Mouse (Mus musculus) thymus, postnatal 4 days (tissue): ENCODE measurements around the gene Ccar1.
"Not testable (repeated sequence)": the region's sequence is repeated elsewhere in the genome, so short reads cannot be mapped to it uniquely, and the experiment has no call there.

Experiments used
- DNase-seq: peaks from one replicate; pipeline ENCODE4 v3.0.0; 2021

Gene Ccar1

GRCm38 (mm10) chr10:62724936-62725335 is 67.2 kb downstream of the Ccar1 start:
- no peak for DNase-seq

GRCm38 (mm10) chr10:62722701-62723100 is 69.4 kb downstream of the Ccar1 start:
- no peak for DNase-seq

GRCm38 (mm10) chr10:62720574-62720973 is 71.5 kb downstream of the Ccar1 start:
- DNase-seq: not testable (repeated sequence)

GRCm38 (mm10) chr10:62713457-62713856 is 78.6 kb downstream of the Ccar1 start:
- DNase-seq: no peak

- no peak for DNase-seq
Measured at GRCm38 (mm10) chr10:62703579-62703978, 88.5 kb downstream of the Ccar1 start.

GRCm38 (mm10) chr10:62702436-62702835 is 89.7 kb downstream of the Ccar1 start:
- no peak for DNase-seq
